Mouse (Mus musculus): Measurements from ENCODE around the gene Hnrnpu. TPM values are rescaled to one million over a fixed set of nuclear protein-coding genes. Genes with fewer than 3 reads are reported as not detected.

Hnrnpu gene
- polyA plus RNA-seq, 1 experiment from 2014 or later, result 284 TPM

DNA sequence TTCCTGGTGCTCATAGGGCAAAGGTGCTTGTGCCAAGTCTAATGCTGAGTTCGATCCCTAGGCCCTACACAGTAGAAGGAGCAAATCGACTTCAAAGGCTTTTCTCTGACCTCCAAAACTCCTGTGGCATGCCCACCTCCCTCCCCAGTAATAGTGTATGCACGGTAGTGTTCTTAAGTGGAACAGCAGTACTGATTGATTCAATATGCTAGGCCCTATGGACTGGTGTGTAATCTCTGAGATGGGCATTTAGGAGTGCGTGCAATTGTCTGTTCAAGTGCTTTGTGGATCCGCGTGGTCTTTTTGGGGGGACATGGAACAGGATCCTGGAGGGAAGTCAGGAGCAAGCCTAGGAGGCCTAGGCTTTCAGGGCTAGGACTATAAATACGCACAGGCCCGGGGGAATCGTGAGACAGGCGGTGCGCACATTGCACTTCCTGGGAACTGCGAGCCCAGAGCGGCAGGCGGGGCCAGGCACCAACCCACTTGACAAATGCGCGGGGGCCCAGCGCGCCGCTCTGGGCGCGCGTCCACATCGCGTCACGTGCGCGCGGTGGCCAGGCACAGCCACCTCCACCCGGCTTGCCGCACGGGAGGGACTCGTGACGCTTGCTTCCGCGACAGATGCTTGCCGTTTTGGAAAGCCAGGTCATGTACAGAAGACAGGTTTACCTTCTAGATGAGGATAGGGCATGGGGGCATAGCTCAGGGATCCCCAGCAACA, 31.1 kb upstream of the Hnrnpu start:
- H3K36me3 ChIP-seq (ENCODE audit: control insufficient read depth, insufficient read depth, low read length), result no peaks in the 10 kb centered on the region
- WGBS, result 3% methylated on average over 36 of the region's 36 CpGs
- H3K27ac ChIP-seq (ENCODE audit: low read depth, low read length), result peak overlapping the region; percentile 63
- DNase-seq (ENCODE audit: low spot score), result peak; percentile 94
- peak overlapping the region; percentile 58 for H3K9ac ChIP-seq (ENCODE audit: low read length)
- H3K4me3 ChIP-seq (ENCODE audit: low read depth, low read length), result peak overlapping the region; percentile 41
- peak overlapping the region; percentile 72 for H3K4me2 ChIP-seq (ENCODE audit: low read length)
- 0 out of 2 replicates have a peak, but pooled peaks cover 2% of the 10 kb centered on the region for H3K4me1 ChIP-seq (ENCODE audit: control insufficient read depth, insufficient read depth, low read length)
- no peaks in the 10 kb centered on the region for H3K27me3 ChIP-seq (replicated peaks; ENCODE audit: control insufficient read depth, insufficient read depth, low read length)
- H3K9me3 ChIP-seq (replicated peaks; ENCODE audit: control insufficient read depth, low read length), result no peaks in the 10 kb centered on the region
- ATAC-seq, result peak; percentile 98

DNA sequence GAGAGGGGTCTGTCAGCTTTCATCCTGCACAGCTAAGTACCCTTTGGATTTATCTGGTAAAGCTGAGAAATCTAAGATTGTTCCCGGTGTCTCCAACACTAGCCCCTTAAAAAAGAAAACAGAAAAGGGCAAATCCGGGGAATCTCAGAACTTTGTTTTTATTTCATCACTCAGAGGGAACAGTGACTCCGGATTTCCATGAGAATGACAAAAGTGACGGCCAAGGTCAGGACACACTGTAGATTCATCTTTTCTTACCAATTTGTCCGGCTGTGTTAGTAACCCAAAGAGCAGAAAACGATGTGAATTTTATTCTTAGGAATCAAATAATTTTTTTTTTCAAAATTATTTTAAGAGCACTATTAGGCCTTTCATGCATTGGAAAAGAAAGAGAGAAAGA, 30.5 kb upstream of the Hnrnpu start:
- 82% methylated on average over 6 of the region's 6 CpGs for WGBS
- H3K4me1 ChIP-seq (ENCODE audit: control insufficient read depth, insufficient read depth, low read length), result 0 out of 2 replicates have a peak, but pooled peaks cover 2% of the 10 kb centered on the region
- H3K4me3 ChIP-seq (ENCODE audit: low read depth, low read length), result no peak overlapping the region
- no peak overlapping the region; the same call in 1 of the 2 replicates for H3K9ac ChIP-seq (ENCODE audit: low read length)
- H3K4me2 ChIP-seq (ENCODE audit: low read length), result no peak overlapping the region
- no peaks in the 10 kb centered on the region for H3K9me3 ChIP-seq (replicated peaks; ENCODE audit: control insufficient read depth, low read length)
- no peaks in the 10 kb centered on the region for H3K27me3 ChIP-seq (replicated peaks; ENCODE audit: control insufficient read depth, insufficient read depth, low read length)
- DNase-seq (ENCODE audit: low spot score), result no peak
- no peaks in the 10 kb centered on the region for H3K36me3 ChIP-seq (ENCODE audit: control insufficient read depth, insufficient read depth, low read length)
- no peak for ATAC-seq
- H3K27ac ChIP-seq (ENCODE audit: low read depth, low read length), result no peak overlapping the region; the same call in 1 of the 2 replicates

DNA sequence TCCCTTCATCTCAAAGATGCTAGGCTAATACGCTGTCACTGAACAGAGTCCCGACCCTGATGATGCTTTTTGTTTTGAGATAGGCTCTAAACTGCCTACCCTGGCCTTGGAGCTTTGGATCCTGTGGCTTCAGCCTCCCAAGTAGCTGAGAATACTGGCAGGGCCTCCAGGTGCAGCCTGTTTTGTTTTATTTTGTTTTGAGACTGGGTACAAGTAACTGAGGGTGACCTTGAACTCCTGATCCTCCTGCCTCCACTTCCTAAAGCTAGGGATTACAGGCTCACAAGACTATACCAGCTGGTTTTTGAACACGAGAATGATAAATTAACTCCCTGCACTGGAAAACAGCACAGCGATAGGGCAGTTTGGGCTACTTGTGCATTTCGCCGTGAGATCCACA, 27.6 kb upstream of the Hnrnpu start:
- Histone ChIP-seq H3K9ac (ENCODE audit: low read length) (no peak overlapping the region), H3K4me3 (ENCODE audit: low read depth, low read length) (no peak overlapping the region), H3K4me1 (ENCODE audit: control insufficient read depth, insufficient read depth, low read length) (0 out of 2 replicates have a peak, but pooled peaks cover 2% of the 10 kb centered on the region), H3K4me2 (ENCODE audit: low read length) (no peak overlapping the region), H3K36me3 (ENCODE audit: control insufficient read depth, insufficient read depth, low read length) (no peaks in the 10 kb centered on the region), H3K27me3 (replicated peaks; ENCODE audit: control insufficient read depth, insufficient read depth, low read length) (no peaks in the 10 kb centered on the region), H3K27ac (ENCODE audit: low read depth, low read length) (no peak overlapping the region), H3K9me3 (replicated peaks; ENCODE audit: control insufficient read depth, low read length) (no peaks in the 10 kb centered on the region)
- ATAC-seq, result no peak
- WGBS, result 87% methylated on average over 6 of the region's 6 CpGs
- no peak for DNase-seq (ENCODE audit: low spot score)

GRCm38 (mm10) chr1:178360702-178361101, 23.1 kb upstream of the Hnrnpu start:
- WGBS, result 58% methylated on average over 2 of the region's 2 CpGs

DNA sequence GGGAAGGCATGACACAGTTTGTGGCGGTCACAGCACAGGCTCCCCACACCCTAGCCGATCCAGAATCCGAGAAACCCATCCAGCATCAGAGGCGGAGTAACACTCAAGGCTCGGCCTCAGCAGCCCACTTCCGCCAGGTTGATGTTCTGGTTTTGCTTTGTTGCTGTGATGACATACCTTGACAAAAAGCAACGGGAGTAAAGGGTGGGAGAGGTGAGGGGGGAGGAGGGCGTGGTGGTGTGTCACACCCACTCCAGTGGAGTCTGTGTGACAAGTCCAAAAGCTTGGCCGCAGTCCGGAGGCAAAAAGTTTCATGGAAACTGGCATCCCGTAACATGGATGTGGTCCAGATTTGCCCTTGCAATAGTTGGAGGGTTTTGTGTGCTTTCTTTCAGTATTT, 22.7 kb upstream of the Hnrnpu start:
- Histone ChIP-seq H3K4me1 (ENCODE audit: control insufficient read depth, insufficient read depth, low read length) (no peaks in the 10 kb centered on the region), H3K27ac (ENCODE audit: low read depth, low read length) (no peak overlapping the region), H3K4me2 (ENCODE audit: low read length) (no peak overlapping the region), H3K9ac (ENCODE audit: low read length) (no peak overlapping the region), H3K4me3 (ENCODE audit: low read depth, low read length) (no peak overlapping the region), H3K9me3 (replicated peaks; ENCODE audit: control insufficient read depth, low read length) (no peaks in the 10 kb centered on the region), H3K36me3 (ENCODE audit: control insufficient read depth, insufficient read depth, low read length) (no peaks in the 10 kb centered on the region), H3K27me3 (replicated peaks; ENCODE audit: control insufficient read depth, insufficient read depth, low read length) (no peaks in the 10 kb centered on the region)
- 85% methylated on average over 11 of the region's 11 CpGs for WGBS
- no peak for ATAC-seq
- no peak for DNase-seq (ENCODE audit: low spot score)

More at GRCm38 (mm10) chr1:178360702-178361101, 23.1 kb upstream of the Hnrnpu start:
- no peak overlapping the region for H3K9ac ChIP-seq (ENCODE audit: low read length)
- H3K4me2 ChIP-seq (ENCODE audit: low read length), result no peak overlapping the region
- H3K36me3 ChIP-seq (ENCODE audit: control insufficient read depth, insufficient read depth, low read length), result no peaks in the 10 kb centered on the region
- H3K27ac ChIP-seq (ENCODE audit: low read depth, low read length), result no peak overlapping the region
- H3K27me3 ChIP-seq (replicated peaks; ENCODE audit: control insufficient read depth, insufficient read depth, low read length), result no peaks in the 10 kb centered on the region
- no peaks in the 10 kb centered on the region for H3K4me1 ChIP-seq (ENCODE audit: control insufficient read depth, insufficient read depth, low read length)
- no peaks in the 10 kb centered on the region for H3K9me3 ChIP-seq (replicated peaks; ENCODE audit: control insufficient read depth, low read length)
- ATAC-seq (no peak), DNase-seq (ENCODE audit: low spot score) (no peak)
- no peak overlapping the region for H3K4me3 ChIP-seq (ENCODE audit: low read depth, low read length)

DNA sequence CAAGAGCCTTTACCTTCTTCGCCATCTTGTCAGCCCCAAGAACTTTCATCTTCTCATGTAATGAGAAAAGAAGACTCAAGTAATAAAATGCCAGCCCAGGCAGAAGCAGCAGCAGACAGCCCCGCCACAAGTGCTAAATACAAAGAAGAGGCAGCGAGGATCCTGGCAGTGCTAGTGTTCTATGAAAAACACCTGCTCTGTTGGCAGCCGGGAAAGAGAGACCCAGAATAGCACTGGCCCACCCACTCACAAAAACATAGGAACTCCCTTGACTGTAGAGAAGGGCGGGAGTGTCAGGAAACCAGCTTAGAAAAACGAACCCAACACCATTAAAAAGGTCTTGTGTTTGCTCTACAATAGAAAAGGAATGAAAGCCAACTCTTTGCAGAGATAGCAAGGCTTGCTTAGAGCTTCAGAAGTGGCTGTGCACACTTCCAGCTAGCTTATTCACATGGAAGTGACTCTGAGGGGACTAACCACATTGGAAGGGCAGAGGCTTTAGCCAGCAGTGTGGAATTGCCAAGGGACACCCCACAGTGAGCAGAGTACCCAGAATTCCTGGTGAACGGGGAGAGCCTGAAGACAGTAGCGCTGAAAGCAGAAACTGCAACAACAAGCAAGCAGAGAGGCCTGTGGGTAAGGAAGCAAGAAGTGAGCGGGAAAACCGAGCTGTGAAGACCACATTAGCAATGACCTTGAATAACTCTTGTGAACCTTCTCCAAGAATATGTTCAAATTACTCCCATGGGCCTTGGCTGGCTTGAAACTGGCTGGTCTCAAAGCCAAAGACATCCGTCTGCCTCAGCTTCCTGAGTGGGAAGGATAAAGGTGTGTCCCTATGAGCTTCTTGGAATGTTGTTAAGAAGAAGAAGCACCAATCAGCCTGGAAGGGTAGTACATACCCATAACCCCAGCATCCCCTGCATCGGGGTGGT, 20.4 kb upstream of the Hnrnpu start:
- Histone ChIP-seq H3K9me3 (replicated peaks; ENCODE audit: control insufficient read depth, low read length) (no peaks in the 10 kb centered on the region), H3K4me3 (ENCODE audit: low read depth, low read length) (no peak overlapping the region), H3K36me3 (ENCODE audit: control insufficient read depth, insufficient read depth, low read length) (no peaks in the 10 kb centered on the region), H3K4me2 (ENCODE audit: low read length) (no peak overlapping the region), H3K4me1 (ENCODE audit: control insufficient read depth, insufficient read depth, low read length) (no peaks in the 10 kb centered on the region), H3K9ac (ENCODE audit: low read length) (no peak overlapping the region), H3K27ac (ENCODE audit: low read depth, low read length) (no peak overlapping the region), H3K27me3 (replicated peaks; ENCODE audit: control insufficient read depth, insufficient read depth, low read length) (no peaks in the 10 kb centered on the region)
- peak; percentile 22 for DNase-seq (ENCODE audit: low spot score)
- 64% methylated on average over 12 of the region's 12 CpGs for WGBS
- ATAC-seq, result no peak

DNA sequence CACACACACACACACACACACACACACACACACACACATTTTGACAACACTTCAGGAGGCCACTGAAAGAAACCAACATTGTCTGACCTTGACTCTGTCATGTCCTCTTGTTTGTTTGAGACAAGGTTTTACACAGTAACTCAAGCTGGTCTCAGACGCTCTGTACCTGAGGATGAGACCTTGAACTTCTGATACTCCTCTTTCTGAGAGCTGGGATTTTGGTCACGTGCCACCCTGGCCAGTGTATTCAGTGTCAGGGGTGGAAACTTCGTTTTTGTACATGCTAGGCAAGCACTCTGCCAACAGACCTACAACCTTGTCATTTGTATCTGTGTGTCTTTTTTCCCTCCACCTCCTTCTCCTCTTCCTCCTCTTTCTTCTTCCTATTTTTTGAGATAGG, 17.0 kb upstream of the Hnrnpu start:
- H3K27me3 ChIP-seq (replicated peaks; ENCODE audit: control insufficient read depth, insufficient read depth, low read length), result no peaks in the 10 kb centered on the region
- ATAC-seq (no peak), DNase-seq (ENCODE audit: low spot score) (no peak)
- WGBS, result 68% methylated on average over 3 of the region's 3 CpGs
- H3K4me2 ChIP-seq (ENCODE audit: low read length), result no peak overlapping the region
- no peak overlapping the region for H3K4me3 ChIP-seq (ENCODE audit: low read depth, low read length)
- H3K4me1 ChIP-seq (ENCODE audit: control insufficient read depth, insufficient read depth, low read length), result no peaks in the 10 kb centered on the region
- no peaks in the 10 kb centered on the region for H3K36me3 ChIP-seq (ENCODE audit: control insufficient read depth, insufficient read depth, low read length)
- no peak overlapping the region for H3K9ac ChIP-seq (ENCODE audit: low read length)
- no peak overlapping the region for H3K27ac ChIP-seq (ENCODE audit: low read depth, low read length)
- H3K9me3 ChIP-seq (replicated peaks; ENCODE audit: control insufficient read depth, low read length), result no peaks in the 10 kb centered on the region

GRCm38 (mm10) chr1:178351643-178352042, 14.0 kb upstream of the Hnrnpu start:
- no peak overlapping the region for H3K4me2 ChIP-seq (ENCODE audit: low read length)
- DNase-seq (ENCODE audit: low spot score) (no peak), ATAC-seq (no peak)

GRCm38 (mm10) chr1:178350792-178351191, 13.2 kb upstream of the Hnrnpu start:
- H3K27ac ChIP-seq (ENCODE audit: low read depth, low read length), result no peak overlapping the region
- no peaks in the 10 kb centered on the region for H3K36me3 ChIP-seq (ENCODE audit: control insufficient read depth, insufficient read depth, low read length)
- H3K4me2 ChIP-seq (ENCODE audit: low read length), result no peak overlapping the region
- DNase-seq (ENCODE audit: low spot score), result no peak
- H3K4me1 ChIP-seq (ENCODE audit: control insufficient read depth, insufficient read depth, low read length), result no peaks in the 10 kb centered on the region
- H3K9ac ChIP-seq (ENCODE audit: low read length), result no peak overlapping the region
- H3K4me3 ChIP-seq (ENCODE audit: low read depth, low read length), result no peak overlapping the region
- no peaks in the 10 kb centered on the region for H3K9me3 ChIP-seq (replicated peaks; ENCODE audit: control insufficient read depth, low read length)
- no peak for ATAC-seq
- H3K27me3 ChIP-seq (replicated peaks; ENCODE audit: control insufficient read depth, insufficient read depth, low read length), result no peaks in the 10 kb centered on the region
- 97% methylated on average over 2 of the region's 2 CpGs for WGBS

More at GRCm38 (mm10) chr1:178351643-178352042, 14.0 kb upstream of the Hnrnpu start:
- H3K36me3 ChIP-seq (ENCODE audit: control insufficient read depth, insufficient read depth, low read length), result no peaks in the 10 kb centered on the region
- no peak overlapping the region for H3K9ac ChIP-seq (ENCODE audit: low read length)
- no peaks in the 10 kb centered on the region for H3K9me3 ChIP-seq (replicated peaks; ENCODE audit: control insufficient read depth, low read length)
- H3K4me3 ChIP-seq (ENCODE audit: low read depth, low read length), result no peak overlapping the region
- no peaks in the 10 kb centered on the region for H3K27me3 ChIP-seq (replicated peaks; ENCODE audit: control insufficient read depth, insufficient read depth, low read length)
- H3K4me1 ChIP-seq (ENCODE audit: control insufficient read depth, insufficient read depth, low read length), result no peaks in the 10 kb centered on the region
- no peak overlapping the region for H3K27ac ChIP-seq (ENCODE audit: low read depth, low read length)
